Mouse (Mus musculus): Measurements from ENCODE around the gene Ermard.
"Not testable (repeated sequence)": the region's sequence is repeated elsewhere in the genome, so short reads cannot be mapped to it uniquely, and the experiment has no call there.

Gene Ermard

DNA sequence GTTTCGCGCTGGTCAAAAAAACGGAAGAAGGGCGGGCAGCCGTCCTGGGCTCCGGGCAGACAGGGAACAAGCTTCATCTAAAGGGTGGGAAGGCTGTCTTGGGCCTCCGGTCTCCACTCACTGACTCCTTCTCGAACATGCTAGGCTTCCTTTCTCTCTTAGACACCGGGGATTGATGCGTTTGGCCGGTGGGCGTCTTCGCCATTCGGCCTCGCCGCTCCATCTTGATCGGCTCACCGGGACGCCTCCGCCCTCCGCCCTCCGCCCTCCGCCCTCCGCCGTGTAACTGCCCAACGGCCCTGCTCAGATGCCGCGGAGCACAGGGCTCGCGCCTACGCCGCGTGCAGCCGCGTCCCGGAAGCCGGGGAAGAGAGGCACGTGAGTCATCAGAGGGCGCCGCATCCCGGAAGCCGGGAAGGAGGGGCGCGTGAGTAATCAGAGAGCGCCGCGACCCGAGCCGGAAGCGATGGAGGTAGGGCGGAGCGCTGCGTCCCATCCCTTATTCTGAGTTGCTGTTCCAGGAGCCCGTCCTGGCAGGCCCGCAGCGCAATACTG lies at the start of gene Ermard, which contains the start of the genes Tcte3 and Gm3448:
TSS of gene Ermard (plus strand) at position 34 of the 555 bp plus-strand sequence.
TSS of gene Tcte3 (minus strand) at position 314 of the 555 bp plus-strand sequence.
TSS of gene Gm3448 (minus strand) at position 363 of the 555 bp plus-strand sequence.
- DNase-seq: peak; percentile 47

- not testable (repeated sequence) for DNase-seq
Measured at GRCm38 (mm10) chr17:14992522-14993138, 48.4 kb upstream of the Ermard start.

- DNase-seq: not testable (repeated sequence)
Measured at GRCm38 (mm10) chr17:14993139-14993832, 47.7 kb upstream of the Ermard start.

- not testable (repeated sequence) for DNase-seq
Measured at GRCm38 (mm10) chr17:14994140-14994539, 46.9 kb upstream of the Ermard start.

GRCm38 (mm10) chr17:15000047-15000446 lies 41.0 kb upstream of the Ermard start:
- DNase-seq: not testable (repeated sequence)

DNA sequence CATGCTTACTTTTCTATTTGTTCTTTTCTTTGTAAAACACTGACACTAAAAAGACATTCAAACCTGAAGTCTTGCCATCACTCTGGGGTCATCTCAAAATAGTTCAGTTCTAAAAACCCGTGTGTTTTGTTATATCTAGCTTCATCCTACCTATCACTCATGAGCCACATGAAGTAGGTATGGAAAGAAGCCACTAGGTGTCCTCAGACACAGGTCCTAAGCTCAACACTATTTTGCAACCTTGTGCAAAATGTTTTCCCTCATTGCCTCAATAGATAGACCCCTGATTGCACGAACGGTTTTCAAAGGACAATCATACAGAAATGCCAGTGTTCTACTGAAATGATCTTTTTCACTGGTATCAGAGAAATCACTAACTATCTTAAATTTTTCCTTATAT lies 31.9 kb upstream of the Ermard start:
- DNase-seq: not testable (repeated sequence)

DNA sequence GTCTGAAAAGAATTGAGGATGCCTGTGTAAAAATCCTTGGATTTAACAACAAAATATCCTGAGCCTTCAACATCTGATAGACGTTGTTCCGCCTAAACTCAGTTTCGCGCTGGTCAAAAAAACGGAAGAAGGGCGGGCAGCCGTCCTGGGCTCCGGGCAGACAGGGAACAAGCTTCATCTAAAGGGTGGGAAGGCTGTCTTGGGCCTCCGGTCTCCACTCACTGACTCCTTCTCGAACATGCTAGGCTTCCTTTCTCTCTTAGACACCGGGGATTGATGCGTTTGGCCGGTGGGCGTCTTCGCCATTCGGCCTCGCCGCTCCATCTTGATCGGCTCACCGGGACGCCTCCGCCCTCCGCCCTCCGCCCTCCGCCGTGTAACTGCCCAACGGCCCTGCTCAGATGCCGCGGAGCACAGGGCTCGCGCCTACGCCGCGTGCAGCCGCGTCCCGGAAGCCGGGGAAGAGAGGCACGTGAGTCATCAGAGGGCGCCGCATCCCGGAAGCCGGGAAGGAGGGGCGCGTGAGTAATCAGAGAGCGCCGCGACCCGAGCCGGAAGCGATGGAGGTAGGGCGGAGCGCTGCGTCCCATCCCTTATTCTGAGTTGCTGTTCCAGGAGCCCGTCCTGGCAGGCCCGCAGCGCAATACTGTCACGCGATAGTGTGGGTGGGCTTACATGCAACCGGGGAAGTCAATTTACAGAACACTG lies 31.1 kb upstream of the Ermard start, which contains the start of gene Gm3435:
TSS of gene Gm3435 (plus strand) at position 471 of the 708 bp plus-strand sequence.
- not testable (repeated sequence) for DNase-seq

GRCm38 (mm10) chr17:15021503-15022220 lies 19.3 kb upstream of the Ermard start:
- DNase-seq: peak; percentile 2

GRCm38 (mm10) chr17:15023878-15024492 lies 17.0 kb upstream of the Ermard start:
- not testable (repeated sequence) for DNase-seq

DNA sequence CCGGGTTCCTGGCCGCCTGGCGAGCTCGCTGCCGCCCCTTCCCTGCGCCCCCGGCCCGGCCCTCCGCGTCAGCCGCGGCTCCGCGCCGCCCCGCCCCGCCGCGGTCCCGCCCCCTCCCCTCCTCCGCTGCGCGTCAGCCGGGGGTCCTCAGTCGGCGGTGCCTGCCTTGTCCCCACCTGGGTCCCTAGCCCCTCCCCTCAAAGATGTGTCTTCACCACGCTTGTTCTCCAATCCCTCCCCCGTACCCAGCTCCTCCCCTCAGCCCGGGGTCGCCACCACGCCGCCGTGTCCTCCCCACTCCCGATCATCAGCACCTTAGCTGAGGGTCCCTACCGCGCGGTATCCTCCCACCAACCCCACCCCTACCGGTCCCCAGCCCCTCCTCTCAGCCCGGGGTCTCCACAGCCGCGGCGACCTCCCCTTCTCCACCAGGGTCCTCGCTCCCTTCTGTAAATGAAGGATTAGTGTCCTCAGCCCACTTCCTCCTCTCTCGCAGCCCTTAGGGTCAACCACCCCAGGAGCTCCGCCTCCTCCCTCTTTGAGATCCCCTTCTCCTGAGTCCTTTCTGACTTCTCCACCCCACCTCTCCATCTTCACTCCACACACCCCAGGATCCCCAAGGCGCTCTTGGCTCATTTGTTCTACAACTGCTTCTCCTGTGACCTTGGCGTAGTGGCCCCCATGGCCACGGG lies 16.4 kb upstream of the Ermard start:
- not testable (repeated sequence) for DNase-seq

GRCm38 (mm10) chr17:15025513-15025912 lies 15.5 kb upstream of the Ermard start:
- not testable (repeated sequence) for DNase-seq

DNA sequence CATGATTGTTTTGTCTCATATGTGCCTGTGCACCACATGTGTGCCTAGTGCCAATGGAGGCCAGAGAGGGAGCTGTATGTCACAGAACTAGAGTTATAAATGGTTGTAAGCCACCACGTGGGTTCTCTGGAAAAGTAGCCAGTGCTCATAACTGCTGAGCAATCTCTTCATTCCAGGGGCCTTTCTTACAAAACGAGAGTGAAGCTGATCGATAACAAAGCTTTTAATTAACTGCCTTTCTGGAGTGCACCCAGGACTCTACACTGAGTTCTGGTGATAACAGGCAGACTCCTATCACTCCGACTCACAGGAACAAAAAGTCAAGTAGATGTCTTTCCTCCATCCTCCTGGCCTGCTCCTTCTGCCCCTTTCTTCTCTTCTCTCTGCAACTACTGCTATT lies 9.6 kb upstream of the Ermard start:
- DNase-seq: not testable (repeated sequence)

DNA sequence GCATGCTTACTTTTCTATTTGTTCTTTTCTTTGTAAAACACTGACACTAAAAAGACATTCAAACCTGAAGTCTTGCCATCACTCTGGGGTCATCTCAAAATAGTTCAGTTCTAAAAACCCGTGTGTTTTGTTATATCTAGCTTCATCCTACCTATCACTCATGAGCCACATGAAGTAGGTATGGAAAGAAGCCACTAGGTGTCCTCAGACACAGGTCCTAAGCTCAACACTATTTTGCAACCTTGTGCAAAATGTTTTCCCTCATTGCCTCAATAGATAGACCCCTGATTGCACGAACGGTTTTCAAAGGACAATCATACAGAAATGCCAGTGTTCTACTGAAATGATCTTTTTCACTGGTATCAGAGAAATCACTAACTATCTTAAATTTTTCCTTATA lies 553 bp upstream of the Ermard start:
- DNase-seq: not testable (repeated sequence)

- DNase-seq: not testable (repeated sequence)
Measured at GRCm38 (mm10) chr17:15050338-15050737, 9.3 kb downstream of the Ermard start.

DNA sequence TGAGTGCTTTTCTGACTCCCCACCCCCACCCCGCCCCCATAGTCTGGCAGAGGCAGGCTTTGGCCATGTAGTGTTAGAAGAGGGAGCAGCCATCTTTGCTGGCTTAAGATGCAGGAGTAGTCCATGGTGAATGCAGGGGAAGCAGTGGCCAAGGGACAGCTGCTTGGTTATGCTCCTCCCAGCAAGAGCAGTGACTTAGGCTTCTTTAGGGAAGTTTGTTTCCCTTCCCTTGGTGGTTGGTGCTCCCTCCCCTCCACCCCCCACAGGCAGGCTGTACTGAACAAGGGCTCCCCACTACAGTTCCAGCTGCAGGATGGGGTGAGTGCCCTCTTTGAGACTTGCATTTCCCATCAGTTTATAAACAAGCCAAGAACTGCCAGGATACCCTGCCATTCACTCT lies 11.8 kb downstream of the Ermard start:
- not testable (repeated sequence) for DNase-seq

- not testable (repeated sequence) for DNase-seq
Measured at GRCm38 (mm10) chr17:15053183-15053828, 12.3 kb downstream of the Ermard start.

DNA sequence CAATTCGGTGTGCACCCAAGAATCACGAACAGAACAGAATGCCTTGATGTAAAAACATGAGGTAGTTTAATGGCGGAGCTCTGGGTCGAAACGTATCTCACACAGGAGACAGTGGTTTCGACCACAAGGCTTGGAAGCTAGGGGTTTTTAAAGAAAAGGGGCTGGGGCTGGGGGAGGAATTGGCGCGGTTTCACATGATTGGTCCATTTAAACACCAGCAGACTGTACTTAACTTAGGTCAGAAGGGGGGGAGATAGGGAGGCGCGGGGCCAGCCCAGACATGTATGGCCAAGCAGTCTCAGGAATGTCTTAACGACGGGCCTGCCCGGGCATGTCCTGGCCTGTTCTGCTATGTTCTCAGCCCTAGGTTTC lies 12.8 kb downstream of the Ermard start:
- DNase-seq: not testable (repeated sequence)

- no peak for DNase-seq
Measured at GRCm38 (mm10) chr17:15055925-15056324, 14.9 kb downstream of the Ermard start.

DNA sequence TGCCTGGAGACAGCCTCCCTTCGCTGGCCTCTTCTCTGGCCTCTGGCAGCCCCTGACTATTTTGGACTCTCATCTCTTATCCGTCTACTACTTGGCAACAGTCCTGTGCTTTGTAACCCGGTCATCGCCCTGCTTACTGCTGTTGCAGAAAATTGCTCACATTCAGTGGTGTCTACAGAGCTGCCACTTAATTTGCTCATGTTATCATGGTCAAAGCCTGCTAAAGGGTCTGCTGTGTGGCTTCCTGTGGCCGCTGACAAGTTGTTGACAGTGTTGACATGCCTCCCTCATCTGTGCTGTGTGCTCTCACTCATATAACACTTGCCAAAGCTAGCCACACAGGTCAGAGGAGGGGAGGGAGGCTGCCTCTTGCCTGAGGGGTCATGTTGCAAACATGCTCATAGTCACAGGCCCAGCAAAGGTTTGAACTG lies 17.2 kb downstream of the Ermard start:
- no peak for DNase-seq

- DNase-seq: no peak
Measured at GRCm38 (mm10) chr17:15059646-15060045, 18.6 kb downstream of the Ermard start.

DNA sequence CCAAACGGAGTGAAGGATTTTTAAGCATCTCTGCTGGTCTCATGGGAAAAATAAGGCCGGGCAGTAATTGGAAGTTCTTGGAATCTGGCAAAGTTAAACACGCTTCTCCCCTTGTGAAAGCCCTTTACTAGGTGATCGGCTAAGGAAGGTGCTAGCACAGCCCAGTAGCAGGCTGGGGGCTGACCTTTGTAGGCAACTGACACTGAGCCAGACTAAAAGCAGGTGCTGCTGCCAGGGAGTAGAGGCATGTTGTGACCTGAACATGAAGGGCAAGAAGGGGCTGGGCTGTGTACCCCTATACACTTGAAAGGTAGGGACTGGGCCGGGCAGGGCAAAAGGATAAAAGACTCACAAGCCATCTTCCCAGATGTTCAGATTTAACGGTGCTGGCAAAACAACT lies 19.3 kb downstream of the Ermard start:
- no peak for DNase-seq
